Mouse (Mus musculus) cerebellum, postnatal 10 days (tissue): ENCODE measurements at regions not wholly inside any gene's neighbourhood (a gene's known extent, or its start where the extent isn't known, plus 50 kb on each side); places are given as distances from the start of the nearest gene placed in this dataset.

Experiments
- DNase-seq, 2 experiments: peaks; one replicate each; pipeline ENCODE4 v3.0.0; 2021; ENCODE audit warnings: mixed read lengths in 2 of 2

GRCm38 (mm10) chr1:184454381-184454780 is 278.0 kb downstream of the Hlx start:
- peak in 1 of 2 experiments; percentile 17 for DNase-seq

- DNase-seq = peak in 1 of 2 experiments; percentile 26
These were observed 278.7 kb downstream of the Hlx start for GRCm38 (mm10) chr1:184453673-184454072.

- DNase-seq = no peak
These were observed 279.4 kb downstream of the Hlx start for GRCm38 (mm10) chr1:184453061-184453460.

- no peak for DNase-seq
These were observed 280.7 kb downstream of the Hlx start for GRCm38 (mm10) chr1:184451686-184452085.

GRCm38 (mm10) chr1:184449007-184449406 is 283.4 kb downstream of the Hlx start:
- DNase-seq = peak; percentile 36 to 56

GRCm38 (mm10) chr1:184447911-184448310 is 284.5 kb downstream of the Hlx start:
- peak; percentile 82 to 86 for DNase-seq

- peak; percentile 13 to 40 for DNase-seq
These were observed 285.2 kb downstream of the Hlx start for GRCm38 (mm10) chr1:184447161-184447667.

- no peak for DNase-seq
These were observed 288.2 kb downstream of the Hlx start for GRCm38 (mm10) chr1:184444189-184444588.

GRCm38 (mm10) chr1:184442701-184443100 is 289.7 kb downstream of the Hlx start:
- no peak for DNase-seq

- DNase-seq = no peak
These were observed 291.3 kb downstream of the Hlx start for GRCm38 (mm10) chr1:184441005-184441557.

- DNase-seq = no peak
These were observed 292.9 kb downstream of the Hlx start for GRCm38 (mm10) chr1:184439506-184439905.

- DNase-seq = no peak
These were observed 296.0 kb downstream of the Hlx start for GRCm38 (mm10) chr1:184436387-184436786.

- DNase-seq = no peak
These were observed 303.8 kb downstream of the Hlx start for GRCm38 (mm10) chr1:184428612-184429011.

GRCm38 (mm10) chr1:184428035-184428434 is 304.4 kb downstream of the Hlx start:
- DNase-seq = no peak

- no peak for DNase-seq
These were observed 306.7 kb downstream of the Hlx start for GRCm38 (mm10) chr1:184425694-184426093.

GRCm38 (mm10) chr1:184424035-184424434 is 308.4 kb downstream of the Hlx start:
- DNase-seq = peak; percentile 34 to 63

GRCm38 (mm10) chr1:184412596-184412995 is 319.8 kb downstream of the Hlx start:
- DNase-seq = no peak

GRCm38 (mm10) chr1:184411066-184411465 is 321.4 kb downstream of the Hlx start:
- no peak for DNase-seq

GRCm38 (mm10) chr1:184409986-184410385 is 322.4 kb downstream of the Hlx start:
- DNase-seq = no peak

- no peak for DNase-seq
These were observed 329.4 kb downstream of the Hlx start for GRCm38 (mm10) chr1:184402985-184403384.

- DNase-seq = peak; percentile 70 to 75
These were observed 337.2 kb downstream of the Hlx start for GRCm38 (mm10) chr1:184395215-184395614.

- DNase-seq = no peak
These were observed 337.7 kb downstream of the Hlx start for GRCm38 (mm10) chr1:184394559-184395194.

GRCm38 (mm10) chr1:184384088-184384823 is 348.2 kb downstream of the Hlx start:
- no peak for DNase-seq

GRCm38 (mm10) chr1:184378665-184379064 is 344.6 kb upstream of the 1700056E22Rik start:
- DNase-seq = no peak
